Mouse (Mus musculus) Patski (cell line): ENCODE data around the gene Afap1. TPM values are rescaled to one million over a fixed set of nuclear protein-coding genes. Genes with fewer than 3 reads are reported as not detected.

Source experiments
- ATAC-seq: fragments of 100-300 bp; one replicate; pipeline ENCODE4 v1.8.0; 2021
- CTCF ChIA-PET: fragments of 350-600 bp; sonication (Branson Sonifier 250); formaldehyde crosslinking; loops from one replicate; lab custom pipeline; 2022; ENCODE audit warnings: inconsistent platforms; lab: Charles Lee
- POLR2A ChIA-PET: fragments of 350-600 bp; sonication (Branson Sonifier 250); formaldehyde crosslinking; loops from one replicate; lab custom pipeline; 2022; ENCODE audit warnings: antibody characterized with exemption, inconsistent platforms; lab: Charles Lee
- DNase-seq: peaks from one replicate; pipeline ENCODE4 v3.0.0-alpha.2; 2011; ENCODE audit warnings: low read depth, low spot score
- H3K27me3 ChIP-seq: fragments of 371-371 bp; one replicate; pipeline ENCODE4 v1.5.1; 2021
- CTCF ChIP-seq: fragments of 100-300 bp; IDR thresholded peaks from one replicate; pipeline ENCODE4 v1.5.1; 2021
- in situ Hi-C: fragments of 300-500 bp; cut with MboI; formaldehyde crosslinking; loops from 3 replicates; pipeline ENCODE4 v1.11.1; 2018; ENCODE audit warnings: low pct_unique_long_range_greater_than_20kb, mixed read lengths
- polyA plus RNA-seq: library from polyadenylated mRNA; unstranded; gene quantifications from one replicate; pipeline ENCODE4 v1.2.3, GENCODE M21; 2021

Afap1 gene
- polyA plus RNA-seq, 1 experiment from 2014 or later: 65.9 TPM

DNA sequence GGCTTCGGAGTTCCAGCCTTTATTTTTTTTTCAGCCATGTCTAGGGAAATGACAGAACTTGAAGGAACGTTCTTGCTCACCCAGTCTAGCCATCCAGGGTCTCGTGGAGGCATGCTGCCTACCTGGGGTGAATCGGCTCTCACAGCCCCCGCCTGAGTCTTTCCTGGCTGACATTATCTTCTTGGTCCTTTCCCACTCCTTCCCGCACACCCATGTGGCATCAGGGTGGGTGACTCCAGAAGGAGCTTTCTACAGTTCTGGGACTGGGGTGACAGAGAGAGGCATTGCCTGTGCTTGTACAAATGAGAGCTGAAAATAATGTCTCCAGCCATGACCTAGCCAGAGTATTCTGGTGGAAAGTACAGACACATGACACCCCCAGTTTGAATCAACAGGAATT lies 28.0 kb downstream of the Afap1 start:
- no peaks in the 10 kb centered on the region for H3K27me3 ChIP-seq
- no peak for TF ChIP-seq CTCF
- ChIA-PET POLR2A (interaction anchor here (0.8 kb wide), 2 partner anchors 13 to 21 kb away, joined by 3 to 4 read pairs; no protein-coding TSS in a partner anchor), CTCF (interaction anchor here (1.0 to 1.5 kb wide), 5 partner anchors 13 to 55 kb away, joined by 3 to 6 read pairs (median 5); no protein-coding TSS in a partner anchor)
- ATAC-seq (no peak), DNase-seq (no peak)
- in situ Hi-C loops: no loop called here

DNA sequence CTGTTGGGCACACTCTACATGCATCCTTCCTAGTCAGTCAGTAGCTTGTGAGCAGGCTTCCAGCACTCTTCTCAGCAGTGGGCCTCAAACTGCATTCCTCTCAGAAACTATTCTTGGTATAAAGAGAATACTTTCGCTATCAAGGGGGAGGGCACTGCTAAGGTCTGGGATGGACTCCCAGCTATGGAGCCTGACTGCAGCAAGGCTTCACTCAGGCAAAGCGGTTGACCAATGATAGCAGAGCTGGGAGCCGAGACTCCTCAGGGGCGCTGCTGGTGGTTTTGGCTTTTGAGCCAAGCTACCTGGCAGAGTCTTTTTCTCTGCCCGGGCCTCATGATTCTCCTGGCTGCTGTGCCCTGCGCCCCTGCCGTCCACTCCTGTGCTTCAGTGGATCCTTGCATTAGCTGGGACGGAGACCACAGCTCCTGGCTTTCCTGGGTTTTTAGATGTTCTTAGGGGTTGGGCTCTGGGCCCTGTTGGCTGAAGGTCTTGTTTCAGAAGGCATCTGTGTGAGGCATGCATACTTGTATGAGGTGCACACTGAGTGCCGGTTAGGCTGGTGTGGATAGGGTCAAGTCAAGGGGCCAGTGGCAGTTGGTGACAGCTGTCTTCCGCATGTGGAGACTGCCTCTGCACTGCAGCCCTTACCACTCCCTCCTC lies 28.6 kb downstream of the Afap1 start:
- CTCF ChIA-PET: interaction anchor here (1.0 to 1.5 kb wide), 5 partner anchors 13 to 54 kb away, joined by 3 to 6 read pairs (median 5); no protein-coding TSS in a partner anchor

DNA sequence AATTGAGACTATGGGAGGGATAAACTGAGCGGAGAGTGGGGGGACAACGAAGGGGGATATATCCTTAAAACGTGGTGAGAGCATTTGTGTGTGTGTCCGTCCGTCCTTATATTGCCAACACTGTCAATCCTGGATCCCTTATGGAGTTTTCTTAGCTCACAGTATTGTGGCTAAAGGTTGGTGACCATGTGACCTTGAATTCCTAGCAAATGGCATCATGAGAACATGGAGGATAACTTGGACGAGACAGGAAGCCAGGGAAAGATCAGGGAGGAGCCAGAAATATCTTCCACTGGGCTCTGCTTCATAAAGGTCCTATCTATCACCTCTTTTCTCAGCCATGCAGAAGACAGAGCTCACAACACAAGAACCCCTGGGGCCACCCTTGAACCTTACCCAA lies 30.3 kb downstream of the Afap1 start:
- DNase-seq: no peak
- H3K27me3 ChIP-seq: no peaks in the 10 kb centered on the region
- ChIA-PET POLR2A (interaction anchor here (1.7 kb wide), 1 partner anchor 9 kb away, joined by 4 read pairs; no protein-coding TSS in a partner anchor), CTCF (no interaction called here)
- no peak for TF ChIP-seq CTCF
- no peak for ATAC-seq
- in situ Hi-C loops: no loop called here

More for the DNA sequence above, 28.6 kb downstream of the Afap1 start:
- DNase-seq (no peak), ATAC-seq (no peak)
- POLR2A ChIA-PET: interaction anchor here (0.6 to 1.0 kb wide), 4 partner anchors 9 to 22 kb away, joined by 3 to 4 read pairs (median 3); no protein-coding TSS in a partner anchor
- TF ChIP-seq CTCF: no peak
- in situ Hi-C loops: no loop called here
- no peaks in the 10 kb centered on the region for H3K27me3 ChIP-seq

DNA sequence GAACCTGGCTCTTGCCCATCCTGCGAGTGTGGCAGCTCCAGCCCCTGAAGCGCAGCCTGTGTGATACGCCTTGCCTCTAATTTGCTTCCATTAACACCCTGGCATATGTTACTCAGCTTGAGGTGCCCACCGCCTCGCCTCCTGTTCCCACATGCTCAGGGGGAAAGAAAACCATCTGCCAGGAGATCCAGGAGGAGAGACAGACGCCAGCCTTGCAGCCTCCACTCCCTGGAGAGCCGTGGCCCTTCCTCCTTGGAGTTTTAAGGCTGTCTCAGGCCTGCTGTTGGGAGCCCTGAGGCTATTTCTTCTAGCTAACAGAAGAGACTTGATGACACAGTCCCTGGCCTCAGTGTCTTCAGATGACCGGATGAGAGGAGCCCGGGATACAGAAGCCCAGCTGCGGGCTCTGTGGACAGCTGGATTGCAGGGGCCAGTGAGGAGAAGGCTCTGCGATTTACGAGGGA lies 32.1 kb downstream of the Afap1 start:
- POLR2A ChIA-PET: interaction anchor here (0.7 to 1.7 kb wide), 3 partner anchors 10 to 124 kb away, joined by 3 to 4 read pairs (median 4); no protein-coding TSS in a partner anchor

DNA sequence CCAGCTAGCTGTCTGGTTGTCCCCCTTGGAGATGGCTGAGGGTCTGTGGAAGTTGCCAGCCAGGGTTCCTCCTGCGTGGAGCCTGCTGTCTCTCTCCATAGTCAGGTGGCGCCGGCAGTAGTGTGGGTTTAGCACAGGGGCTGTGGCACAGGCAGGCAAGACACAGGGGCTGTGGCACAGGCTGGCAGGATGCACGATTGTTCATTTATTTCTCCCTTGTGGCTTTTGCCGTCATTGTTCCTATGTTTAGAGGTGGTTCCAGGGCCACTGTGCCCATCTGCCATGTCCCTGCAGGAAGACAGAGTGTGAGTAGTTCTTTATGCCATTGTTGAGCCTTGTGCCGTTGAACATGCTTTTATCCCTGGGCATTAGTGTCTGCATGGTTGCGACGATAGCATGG lies 33.4 kb downstream of the Afap1 start:
- H3K27me3 ChIP-seq: no peaks in the 10 kb centered on the region
- in situ Hi-C loops: no loop called here
- POLR2A ChIA-PET: no interaction called here
- DNase-seq (no peak), ATAC-seq (no peak)
- TF ChIP-seq CTCF: no peak
- CTCF ChIA-PET: interaction anchor here (1.4 kb wide), 1 partner anchor 9 kb away, joined by 3 read pairs; no protein-coding TSS in a partner anchor

More for the DNA sequence above, 32.1 kb downstream of the Afap1 start:
- DNase-seq (no peak), ATAC-seq (no peak)
- TF ChIP-seq CTCF: no peak
- H3K27me3 ChIP-seq: no peaks in the 10 kb centered on the region
- in situ Hi-C loops: no loop called here
- CTCF ChIA-PET: interaction anchor here (1.2 kb wide), 1 partner anchor 13 kb away, joined by 3 read pairs; no protein-coding TSS in a partner anchor

DNA sequence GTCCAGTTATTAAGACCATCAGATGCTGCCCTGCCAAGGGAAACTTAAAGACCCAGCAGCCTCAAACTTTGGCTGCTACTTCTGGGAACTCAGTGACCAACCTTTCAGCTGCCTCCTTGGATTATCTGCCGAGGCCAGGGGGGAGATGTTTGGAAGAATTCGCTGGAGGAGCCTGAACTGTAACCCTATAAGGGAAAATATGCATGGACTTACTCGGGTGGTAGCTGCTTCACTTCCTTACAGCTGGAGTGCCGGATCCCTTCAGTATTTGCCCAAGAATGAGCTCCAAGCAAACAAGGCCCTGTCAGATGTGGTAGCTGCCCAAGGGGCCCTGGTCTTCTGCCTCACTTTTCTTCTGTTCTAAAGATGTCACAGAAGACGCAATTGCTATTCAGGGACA lies 38.2 kb downstream of the Afap1 start:
- POLR2A ChIA-PET: interaction anchor here (0.6 kb wide), 1 partner anchor 22 kb away, joined by 4 read pairs; no protein-coding TSS in a partner anchor
- no peak for ATAC-seq

DNA sequence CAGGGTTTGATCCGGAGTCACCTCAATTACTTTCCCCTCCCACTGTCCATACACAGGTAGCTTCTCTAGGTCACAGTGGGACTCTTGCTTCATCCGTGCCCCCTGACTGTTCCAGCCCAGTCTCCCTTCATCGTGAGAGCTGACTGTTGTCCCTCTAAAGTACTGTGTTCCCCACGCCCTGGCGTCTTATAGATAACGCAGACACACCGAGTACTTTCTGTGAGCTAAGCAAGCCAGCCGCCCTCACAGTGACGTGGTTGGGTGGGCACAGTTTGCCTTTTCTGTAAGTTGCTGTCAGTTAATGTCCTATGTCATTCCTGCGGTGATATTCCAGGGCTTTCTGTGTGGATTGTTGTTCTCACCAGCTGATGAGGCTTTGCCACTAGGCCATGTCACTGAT lies 39.9 kb downstream of the Afap1 start:
- in situ Hi-C loops: no loop called here
- ATAC-seq (no peak), DNase-seq (no peak)
- ChIA-PET CTCF (interaction anchor here (1.4 kb wide), 1 partner anchor 28 kb away, joined by 3 read pairs; no protein-coding TSS in a partner anchor), POLR2A (no interaction called here)
- TF ChIP-seq CTCF: no peak
- no peaks in the 10 kb centered on the region for H3K27me3 ChIP-seq

More for the DNA sequence above, 38.2 kb downstream of the Afap1 start:
- in situ Hi-C loops: no loop called here
- TF ChIP-seq CTCF: no peak
- DNase-seq: no peak
- H3K27me3 ChIP-seq: no peaks in the 10 kb centered on the region
- CTCF ChIA-PET: interaction anchor here (1.4 kb wide), 1 partner anchor 13 kb away, joined by 3 read pairs; no protein-coding TSS in a partner anchor

DNA sequence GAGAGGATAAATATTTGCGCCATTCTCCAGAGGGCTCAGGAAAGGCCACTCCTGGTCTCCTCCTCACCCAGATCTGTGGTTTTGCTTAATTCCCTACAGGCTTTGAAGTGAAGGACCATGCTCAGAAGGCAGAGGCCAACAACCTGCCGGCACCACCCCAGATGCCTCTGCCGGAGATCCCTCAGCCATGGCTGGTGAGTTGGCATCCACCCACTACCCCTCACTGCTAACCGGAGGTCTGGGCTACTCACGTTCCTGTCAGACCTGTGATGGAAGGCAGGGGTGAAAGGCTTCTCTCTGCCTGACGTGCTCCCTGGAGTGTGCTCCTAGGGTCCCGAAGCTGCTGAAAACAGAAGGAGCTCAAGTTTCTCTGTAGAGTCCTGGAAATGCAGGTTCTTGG lies 42.8 kb downstream of the Afap1 start:
- in situ Hi-C loops: no loop called here
- ATAC-seq: no peak

DNA sequence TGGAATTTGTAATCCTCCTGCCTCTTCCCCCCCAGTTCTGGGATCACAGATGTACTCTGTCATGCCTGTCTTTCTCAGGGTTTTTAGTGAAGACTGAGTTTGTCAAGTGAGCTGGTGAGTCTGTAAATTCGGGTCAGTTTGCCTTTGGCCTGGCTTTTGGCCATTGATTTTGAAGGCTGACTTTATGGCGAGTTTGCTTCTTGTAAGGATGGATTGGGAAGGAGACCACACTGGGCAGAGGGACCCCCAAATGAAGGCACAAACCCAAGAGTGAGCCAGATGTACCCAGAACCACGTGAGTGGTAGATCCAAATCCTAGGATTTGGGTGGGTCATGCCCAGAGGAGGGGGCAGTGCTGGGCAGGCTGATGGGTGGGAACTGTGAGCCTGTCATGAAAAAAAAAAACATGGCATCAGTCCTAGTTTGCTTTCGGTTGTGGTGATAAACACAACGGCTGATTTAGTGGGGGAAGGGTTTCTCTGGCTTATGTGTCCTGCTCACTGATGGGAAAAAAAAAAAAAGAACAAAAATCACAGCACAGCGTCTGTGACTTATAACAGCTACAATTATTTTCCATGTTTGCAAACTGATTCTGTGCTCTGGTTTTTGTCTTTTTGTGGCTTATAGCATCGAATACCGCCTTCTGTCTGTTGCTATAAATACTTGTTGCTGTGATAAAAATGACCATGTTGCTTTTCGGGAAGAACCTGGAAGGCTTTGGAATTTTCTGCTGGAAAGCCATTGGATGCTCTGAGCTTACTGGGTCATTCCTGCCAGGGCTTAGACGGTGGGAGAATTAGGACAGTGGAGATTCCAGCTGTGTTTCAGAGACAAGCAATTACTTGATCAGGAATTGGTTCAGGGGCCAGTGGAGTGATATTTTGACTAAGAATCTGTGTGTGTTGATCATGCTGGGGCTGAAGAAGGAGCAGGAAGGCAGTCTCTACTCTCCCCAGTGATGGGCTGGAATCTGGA lies 45.4 kb downstream of the Afap1 start:
- ChIA-PET CTCF (interaction anchor here (1.1 to 1.8 kb wide), 2 partner anchors 8 to 14 kb away, joined by 3 to 4 read pairs; no protein-coding TSS in a partner anchor), POLR2A (no interaction called here)
- no peak for ATAC-seq
- TF ChIP-seq CTCF: no peak
- in situ Hi-C loops: no loop called here
- H3K27me3 ChIP-seq: no peaks in the 10 kb centered on the region
- no peak for DNase-seq

More for the DNA sequence above, 42.8 kb downstream of the Afap1 start:
- POLR2A ChIA-PET: no interaction called here
- CTCF ChIA-PET: interaction anchor here (1.1 to 1.3 kb wide), 2 partner anchors 8 to 9 kb away, joined by 3 read pairs; no protein-coding TSS in a partner anchor
- H3K27me3 ChIP-seq: no peaks in the 10 kb centered on the region
- DNase-seq: no peak
- no peak for TF ChIP-seq CTCF
